Mouse (Mus musculus) spleen, adult 2 months (tissue): Measurements from ENCODE around the gene Dsp.

Experiments used
- CTCF ChIP-seq: fragments of 200-500 bp; IDR thresholded peaks from 2 replicates; pipeline ENCODE4 v1.5.1; 2011; ENCODE audit warnings: mild to moderate bottlenecking, inconsistent platforms; ENCODE audit not compliant: insufficient read depth, insufficient read length, insufficient replicate concordance; ENCODE audit errors: extremely low read depth
- POLR2A ChIP-seq: fragments of 200-500 bp; IDR thresholded peaks from 2 replicates; pipeline ENCODE4 v1.6.1; 2011; ENCODE audit warnings: low read depth, low read length, inconsistent platforms

GRCm38 (mm10) chr13:38155523-38155922 lies 4.4 kb downstream of the Dsp start:
- TF ChIP-seq CTCF (no peak), POLR2A (no peak)
